Mouse (Mus musculus) embryonic facial prominence, embryonic 12.5 days (tissue): ENCODE data around the gene Dpy19l3. TPM values are rescaled to one million over a fixed set of nuclear protein-coding genes. Genes with fewer than 3 reads are reported as not detected.

ENCODE experiments used
- ATAC-seq: fragments of 200-750 bp; cut with Nextera tagmentation; 2 replicates; pipeline ENCODE4 v1.8.0; 2017; ENCODE audit not compliant: insufficient number of reproducible peaks, insufficient read depth, low FRiP score, low TSS enrichment
- H3K27ac ChIP-seq: fragments of 300-500 bp; sonication (generic); 2 replicates; pipeline ENCODE4 v1.5.1; 2016; ENCODE audit warnings: mild to moderate bottlenecking
- H3K27me3 ChIP-seq: fragments of 300-500 bp; sonication (generic); 2 replicates; pipeline ENCODE4 v1.6.1; 2016; ENCODE audit warnings: mild to moderate bottlenecking, moderate library complexity
- H3K36me3 ChIP-seq: fragments of 300-500 bp; sonication (generic); 2 replicates; pipeline ENCODE4 v1.6.1; 2016; ENCODE audit warnings: mild to moderate bottlenecking
- H3K4me1 ChIP-seq: fragments of 300-500 bp; sonication (generic); 2 replicates; pipeline ENCODE4 v1.6.1; 2016
- H3K4me2 ChIP-seq: fragments of 300-500 bp; sonication (generic); replicated peaks from 2 replicates; pipeline ENCODE4 v1.6.1; 2016; ENCODE audit warnings: mild to moderate bottlenecking, moderate library complexity
- H3K4me3 ChIP-seq: fragments of 300-500 bp; sonication (generic); 2 replicates; pipeline ENCODE4 v1.5.1; 2016; ENCODE audit warnings: mild to moderate bottlenecking
- H3K9ac ChIP-seq: fragments of 300-500 bp; sonication (generic); 2 replicates; pipeline ENCODE4 v1.6.1; 2016; ENCODE audit warnings: mild to moderate bottlenecking, moderate library complexity
- H3K9me3 ChIP-seq: fragments of 300-500 bp; sonication (generic); 2 replicates; pipeline ENCODE4 v1.6.1; 2016; ENCODE audit warnings: mild to moderate bottlenecking, moderate library complexity
- WGBS: fragments of 180-500 bp; shearing (Covaris S2); methylation state at CpG from one replicate; pipeline ENCODE4 v1.1.7; 2016; 5-methylcytosine and 5-hydroxymethylcytosine counted together
- polyA plus RNA-seq: library from polyadenylated mRNA; unstranded; fragments of >200 nt; fragmentation: Nextera tagmentation; extraction: Ambion mirVana; gene quantifications from 2 replicates; pipeline ENCODE4 v1.2.1, GENCODE M21; 2016

Gene Dpy19l3
- polyA plus RNA-seq, 1 experiment from 2014 or later: 47.4 TPM

GRCm38 (mm10) chr7:35686216-35686615 lies 68.0 kb downstream of the Dpy19l3 start:
- 43% methylated on average over 11 of the region's 11 CpGs for WGBS
- Histone ChIP-seq H3K27me3 (no peaks in the 10 kb centered on the region), H3K4me1 (peaks cover 33% of the 10 kb centered on the region), H3K9me3 (no peaks in the 10 kb centered on the region), H3K4me3 (no peak overlapping the region), H3K4me2 (no peak overlapping the region), H3K36me3 (no peaks in the 10 kb centered on the region; the same call in none of the 2 replicates), H3K27ac (peak overlapping the region; percentile 48), H3K9ac (no peak overlapping the region)
- ATAC-seq: peak; percentile 70; the same call in 1 of the 2 replicates

- ATAC-seq: no peak
- Histone ChIP-seq H3K36me3 (no peaks in the 10 kb centered on the region; the same call in 1 of the 2 replicates), H3K4me1 (peaks cover 23% of the 10 kb centered on the region), H3K9ac (no peak overlapping the region), H3K4me3 (no peak overlapping the region), H3K9me3 (no peaks in the 10 kb centered on the region), H3K27ac (no peak overlapping the region), H3K27me3 (no peaks in the 10 kb centered on the region), H3K4me2 (no peak overlapping the region)
- WGBS: 71% methylated on average over 6 of the region's 6 CpGs
Observed at GRCm38 (mm10) chr7:35683409-35684122, 70.7 kb downstream of the Dpy19l3 start.

GRCm38 (mm10) chr7:35681559-35681958 lies 72.7 kb downstream of the Dpy19l3 start:
- no peaks in the 10 kb centered on the region for H3K36me3 ChIP-seq
- peaks cover 7% of the 10 kb centered on the region; the same call in 1 of the 2 replicates for H3K4me1 ChIP-seq
- H3K27me3 ChIP-seq: no peaks in the 10 kb centered on the region
- no peak for ATAC-seq
- WGBS: 82% methylated on average over 3 of the region's 3 CpGs
- H3K27ac ChIP-seq: no peak overlapping the region
- no peak overlapping the region for H3K9ac ChIP-seq
- H3K4me2 ChIP-seq: no peak overlapping the region
- H3K9me3 ChIP-seq: no peaks in the 10 kb centered on the region
- no peak overlapping the region for H3K4me3 ChIP-seq

- 78% methylated on average over 4 of the region's 4 CpGs for WGBS
- Histone ChIP-seq H3K27ac (no peak overlapping the region), H3K4me3 (no peak overlapping the region), H3K36me3 (no peaks in the 10 kb centered on the region), H3K9ac (no peak overlapping the region), H3K4me1 (no peaks in the 10 kb centered on the region), H3K4me2 (no peak overlapping the region), H3K27me3 (no peaks in the 10 kb centered on the region), H3K9me3 (no peaks in the 10 kb centered on the region)
- ATAC-seq: no peak
Observed at GRCm38 (mm10) chr7:35678976-35679375, 75.3 kb downstream of the Dpy19l3 start.

DNA sequence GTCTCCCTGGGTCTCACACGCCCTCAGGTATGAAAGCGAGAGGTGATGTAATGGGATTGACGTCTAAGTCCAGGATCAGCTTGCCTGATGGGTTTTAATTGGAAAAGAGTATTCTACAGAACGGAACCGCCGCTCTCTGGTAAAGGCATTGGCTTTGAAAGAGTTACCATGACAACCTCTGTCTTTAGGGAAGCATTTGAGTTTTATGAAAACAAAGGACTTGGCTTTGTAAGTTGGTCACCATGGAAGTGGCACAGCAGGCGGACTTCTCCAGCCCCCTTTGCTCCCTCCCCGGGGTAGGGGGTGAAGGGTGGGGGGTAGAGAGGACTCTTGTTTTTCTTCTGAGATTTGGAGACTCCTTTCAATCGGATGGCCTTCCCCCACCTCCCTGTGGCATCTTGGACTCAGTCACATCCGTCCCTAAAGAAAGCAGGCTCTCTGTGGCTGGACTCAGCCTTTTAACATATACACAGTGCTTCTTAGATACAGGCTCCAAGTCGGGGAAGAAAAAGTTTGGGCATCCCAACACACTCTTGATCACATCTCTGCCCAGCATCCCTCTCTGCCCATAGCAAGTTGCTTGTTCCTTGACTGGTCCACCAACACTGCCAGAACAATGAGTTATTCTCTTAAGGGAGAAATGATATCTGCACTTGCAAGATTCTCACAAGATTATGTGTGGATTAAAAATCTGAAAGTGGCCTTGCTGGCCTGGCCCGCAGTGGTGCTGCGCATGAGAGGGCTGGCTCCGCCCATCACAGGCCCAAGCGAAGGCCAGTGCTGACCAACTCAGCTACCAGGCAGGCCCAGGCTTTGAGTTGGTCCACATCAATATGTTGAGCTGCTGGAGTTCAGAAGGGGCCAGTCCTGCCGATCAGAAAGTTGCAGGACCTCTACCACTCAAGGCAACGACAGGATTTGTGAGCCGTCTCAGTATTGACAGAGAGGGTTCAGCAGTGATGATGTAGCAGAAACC lies 85.9 kb downstream of the Dpy19l3 start:
- 44% methylated on average over 18 of the region's 18 CpGs for WGBS
- H3K4me1 ChIP-seq: peaks cover 6% of the 10 kb centered on the region
- no peaks in the 10 kb centered on the region for H3K36me3 ChIP-seq
- 0 out of 2 replicates have a peak, but pooled peaks have one; percentile 25 for ATAC-seq
- no peak overlapping the region for H3K27ac ChIP-seq
- no peak overlapping the region for H3K4me3 ChIP-seq
- no peak overlapping the region for H3K9ac ChIP-seq
- no peak overlapping the region for H3K4me2 ChIP-seq
- no peaks in the 10 kb centered on the region for H3K27me3 ChIP-seq
- no peaks in the 10 kb centered on the region for H3K9me3 ChIP-seq

- H3K27me3 ChIP-seq: no peaks in the 10 kb centered on the region
- no peak overlapping the region for H3K27ac ChIP-seq
- H3K36me3 ChIP-seq: no peaks in the 10 kb centered on the region
- no peak overlapping the region for H3K9ac ChIP-seq
- WGBS: 50% methylated on average over 16 of the region's 16 CpGs
- H3K9me3 ChIP-seq: no peaks in the 10 kb centered on the region
- no peak overlapping the region for H3K4me2 ChIP-seq
- no peak for ATAC-seq
- H3K4me1 ChIP-seq: peaks cover 6% of the 10 kb centered on the region
- H3K4me3 ChIP-seq: no peak overlapping the region
Observed at GRCm38 (mm10) chr7:35663790-35664376, 90.4 kb downstream of the Dpy19l3 start.

GRCm38 (mm10) chr7:35659173-35659572 lies 95.1 kb downstream of the Dpy19l3 start:
- H3K36me3 ChIP-seq: no peaks in the 10 kb centered on the region
- ATAC-seq: no peak
- peaks cover 5% of the 10 kb centered on the region for H3K4me1 ChIP-seq
- WGBS: 59% methylated on average over 3 of the region's 3 CpGs
- H3K9ac ChIP-seq: no peak overlapping the region
- no peak overlapping the region for H3K4me2 ChIP-seq
- no peak overlapping the region for H3K4me3 ChIP-seq
- H3K27ac ChIP-seq: no peak overlapping the region
- no peaks in the 10 kb centered on the region for H3K27me3 ChIP-seq
- H3K9me3 ChIP-seq: no peaks in the 10 kb centered on the region

DNA sequence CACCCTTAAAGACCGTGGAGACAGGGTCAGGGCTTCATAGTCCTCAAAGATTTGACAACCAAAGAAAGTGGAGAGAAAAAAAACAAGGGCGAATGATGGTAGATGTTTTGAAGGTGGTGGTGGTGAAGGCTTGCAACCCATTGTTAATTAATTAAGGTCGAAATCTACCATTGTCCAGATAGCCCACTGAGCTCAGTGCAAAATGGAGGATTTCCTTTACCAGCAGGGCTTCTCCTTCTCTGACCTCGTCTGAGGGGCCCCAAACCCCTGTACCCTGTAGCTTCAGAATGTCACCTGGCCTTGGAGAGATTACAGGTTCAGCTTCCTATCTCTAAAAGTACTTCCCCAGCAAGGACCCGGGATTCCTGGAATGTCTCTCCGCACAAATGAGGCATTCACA lies 96.4 kb downstream of the Dpy19l3 start:
- no peak for ATAC-seq
- no peak overlapping the region for H3K9ac ChIP-seq
- no peaks in the 10 kb centered on the region for H3K9me3 ChIP-seq
- H3K27me3 ChIP-seq: no peaks in the 10 kb centered on the region
- 46% methylated on average over 6 of the region's 6 CpGs for WGBS
- H3K4me1 ChIP-seq: no peaks in the 10 kb centered on the region
- no peak overlapping the region for H3K27ac ChIP-seq
- no peak overlapping the region for H3K4me2 ChIP-seq
- no peaks in the 10 kb centered on the region for H3K36me3 ChIP-seq
- no peak overlapping the region for H3K4me3 ChIP-seq

- H3K27ac ChIP-seq: no peak overlapping the region
- H3K27me3 ChIP-seq: no peaks in the 10 kb centered on the region
- H3K4me2 ChIP-seq: no peak overlapping the region
- no peaks in the 10 kb centered on the region for H3K36me3 ChIP-seq
- H3K9ac ChIP-seq: no peak overlapping the region
- no peaks in the 10 kb centered on the region for H3K9me3 ChIP-seq
- ATAC-seq: no peak
- H3K4me3 ChIP-seq: no peak overlapping the region
- WGBS: 81% methylated on average over 10 of the region's 10 CpGs
- H3K4me1 ChIP-seq: no peaks in the 10 kb centered on the region
Observed at GRCm38 (mm10) chr7:35651583-35652270, 102.5 kb downstream of the Dpy19l3 start.

DNA sequence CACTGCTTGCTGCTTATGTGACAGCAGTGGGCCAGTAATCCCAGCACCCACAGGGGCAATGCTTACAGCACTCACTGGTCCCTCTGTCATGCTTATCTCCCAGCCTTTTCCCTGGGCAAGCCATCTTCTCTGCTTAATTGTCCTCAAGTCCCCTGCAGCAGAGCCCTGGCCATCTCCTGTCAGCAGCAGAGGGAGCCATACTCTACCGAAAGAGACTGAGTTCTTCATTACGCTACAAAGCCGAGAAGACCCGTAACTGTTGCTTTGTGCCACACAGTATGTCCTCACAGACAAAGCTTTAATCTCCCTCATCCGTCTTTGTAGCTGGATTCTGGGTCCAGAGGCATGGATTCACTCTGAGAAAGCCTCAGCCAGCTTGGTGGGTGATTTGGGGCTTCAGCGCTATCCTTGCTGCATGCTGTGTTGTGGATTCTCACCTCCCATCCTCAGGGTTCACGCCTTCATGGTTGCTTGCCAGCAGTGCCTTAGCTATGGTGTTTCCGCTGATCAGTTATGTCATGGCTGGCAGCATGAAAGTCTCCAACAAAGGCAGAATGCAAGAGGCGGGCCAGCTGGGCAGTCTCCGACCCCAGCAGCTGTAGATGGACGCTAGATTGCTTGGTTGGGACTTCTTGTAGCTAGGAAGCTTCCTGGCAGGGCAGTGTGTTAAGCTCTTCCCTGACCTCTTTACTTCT lies 103.4 kb downstream of the Dpy19l3 start:
- Histone ChIP-seq H3K4me3 (no peak overlapping the region), H3K4me2 (no peak overlapping the region), H3K9ac (no peak overlapping the region), H3K36me3 (no peaks in the 10 kb centered on the region), H3K9me3 (no peaks in the 10 kb centered on the region), H3K27ac (no peak overlapping the region), H3K4me1 (no peaks in the 10 kb centered on the region), H3K27me3 (no peaks in the 10 kb centered on the region)
- WGBS: 79% methylated on average over 11 of the region's 11 CpGs
- ATAC-seq: no peak

GRCm38 (mm10) chr7:35649071-35649470 lies 105.2 kb downstream of the Dpy19l3 start:
- no peak for ATAC-seq
- H3K4me1 ChIP-seq: no peaks in the 10 kb centered on the region
- H3K4me3 ChIP-seq: no peak overlapping the region
- no peak overlapping the region for H3K9ac ChIP-seq
- H3K27me3 ChIP-seq: no peaks in the 10 kb centered on the region
- H3K36me3 ChIP-seq: peaks cover 14% of the 10 kb centered on the region; the same call in 1 of the 2 replicates
- no peaks in the 10 kb centered on the region for H3K9me3 ChIP-seq
- H3K4me2 ChIP-seq: no peak overlapping the region
- H3K27ac ChIP-seq: no peak overlapping the region
- WGBS: 48% methylated on average over 3 of the region's 3 CpGs
